Mouse (Mus musculus): Measurements from ENCODE around the gene Cela3a.

Cela3a gene

GRCm38 (mm10) chr4:137371596-137372523 is 37.7 kb downstream of the Cela3a start:
- no peak for DNase-seq (ENCODE audit: low spot score in 2 of 2)

- peak in 1 of 2 experiments; percentile 36 for DNase-seq (ENCODE audit: low spot score in 2 of 2)
These were observed 39.4 kb downstream of the Cela3a start for GRCm38 (mm10) chr4:137369954-137370750.

- no peak for DNase-seq (ENCODE audit: low spot score in 2 of 2)
These were observed 41.4 kb downstream of the Cela3a start for GRCm38 (mm10) chr4:137368198-137368597.

- no peak for DNase-seq (ENCODE audit: low spot score in 2 of 2)
These were observed 42.1 kb downstream of the Cela3a start for GRCm38 (mm10) chr4:137367275-137368088.

- no peak for DNase-seq (ENCODE audit: low spot score in 2 of 2)
These were observed 43.5 kb downstream of the Cela3a start for GRCm38 (mm10) chr4:137366097-137366496.

- no peak for DNase-seq (ENCODE audit: low spot score in 2 of 2)
These were observed 44.1 kb downstream of the Cela3a start for GRCm38 (mm10) chr4:137365356-137366062.

GRCm38 (mm10) chr4:137364826-137365225 is 44.8 kb downstream of the Cela3a start:
- DNase-seq (ENCODE audit: low spot score in 2 of 2): no peak

GRCm38 (mm10) chr4:137360996-137361395 is 48.6 kb downstream of the Cela3a start:
- DNase-seq (ENCODE audit: low spot score in 2 of 2): no peak

- no peak for DNase-seq (ENCODE audit: low spot score in 2 of 2)
These were observed 51.1 kb downstream of the Cela3a start for GRCm38 (mm10) chr4:137358291-137359002.

GRCm38 (mm10) chr4:137357517-137358254 is 51.9 kb downstream of the Cela3a start, which contains the start of gene Cdc42:
Gene Cdc42, minus strand, starts transcription at chr4:137357720.
- DNase-seq (ENCODE audit: low spot score in 2 of 2): peak; percentile 97 to 98

GRCm38 (mm10) chr4:137356674-137357510 is 52.7 kb downstream of the Cela3a start:
- peak; percentile 37 to 43 for DNase-seq (ENCODE audit: low spot score in 2 of 2)

Measured in right cerebral cortex, adult 2 months (tissue).